Mouse (Mus musculus) Muller cell, postnatal 12 days (primary cell): ENCODE data around the gene Sap18.
"Not testable (repeated sequence)": the region's sequence is repeated elsewhere in the genome, so short reads cannot be mapped to it uniquely, and the experiment has no call there.

Experiments used
- DNase-seq: peaks from one replicate; pipeline ENCODE4 v3.0.0-alpha.2; 2015; ENCODE audit errors: inconsistent ontology term

The Sap18 gene

DNA sequence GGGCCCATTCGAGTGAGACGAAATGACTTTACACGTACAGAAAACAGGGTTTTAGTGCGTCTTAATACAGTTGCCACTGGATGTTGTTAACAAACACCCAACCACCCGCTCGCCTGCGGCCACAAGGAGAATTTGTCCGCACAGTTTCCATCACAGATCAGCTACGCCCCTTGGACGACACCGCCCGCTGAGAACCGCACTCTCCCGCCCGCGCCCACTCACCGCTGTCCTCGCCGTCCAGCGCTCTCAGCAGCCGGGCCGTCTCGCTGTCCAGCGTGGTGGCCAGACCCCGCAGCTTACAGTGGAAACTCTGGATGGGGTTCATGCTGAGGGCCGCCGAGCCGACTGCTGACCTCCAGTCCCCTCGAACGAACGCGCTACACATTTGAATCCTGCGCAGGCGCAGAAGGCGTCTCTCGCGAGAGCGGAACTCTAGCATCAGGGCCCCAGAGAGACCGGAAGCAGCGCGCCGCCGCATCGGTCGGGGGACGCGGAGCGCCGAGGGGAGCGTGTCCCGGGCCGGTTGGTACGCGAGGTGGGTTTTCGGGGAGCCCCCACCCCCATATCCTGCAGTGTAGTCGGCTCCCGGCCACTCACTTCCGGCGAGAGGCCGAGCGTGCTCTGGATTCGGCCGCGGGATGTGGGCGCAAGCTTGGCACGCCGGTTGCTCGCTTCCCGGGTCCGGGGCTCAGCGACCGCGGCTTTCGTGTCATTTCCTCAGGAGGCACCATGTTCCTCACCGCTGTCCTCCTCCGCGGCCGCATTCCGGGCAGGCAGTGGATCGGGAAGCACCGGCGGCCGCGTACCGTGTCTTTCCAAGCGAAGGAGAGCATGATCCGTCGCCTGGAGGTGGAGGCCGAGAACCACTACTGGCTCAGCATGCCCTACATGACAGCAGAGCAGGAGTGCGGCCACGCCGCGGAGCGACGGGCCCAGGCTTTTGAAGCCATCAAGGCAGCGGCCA is 28.1 kb downstream of the Sap18 start, which contains the start of the genes Ska3 and Mrpl57:
Gene Ska3, minus strand, starts transcription at position 398 of the 964 bp plus-strand sequence.
Gene Mrpl57, plus strand, starts transcription at position 447 of the 964 bp plus-strand sequence.
- peak; percentile 94 for DNase-seq

DNA sequence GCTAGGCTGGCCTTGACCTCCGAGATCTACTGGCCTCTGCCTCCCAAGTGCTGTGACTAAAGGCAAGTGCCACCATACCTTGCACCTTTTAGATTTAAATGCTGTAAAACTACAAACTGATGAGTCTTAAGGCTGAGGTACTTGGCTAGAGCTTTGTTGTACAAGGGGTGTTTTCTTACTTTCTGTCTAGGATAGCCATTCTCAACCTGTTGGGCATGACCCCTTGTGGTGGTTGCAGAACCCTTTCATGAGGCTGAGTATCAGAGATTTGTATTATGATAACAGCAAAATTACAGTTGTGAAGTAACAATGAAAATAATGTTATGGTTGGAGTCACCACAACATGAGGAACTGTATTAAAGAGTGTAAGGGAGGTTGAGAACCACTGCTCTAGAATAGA is 29.3 kb downstream of the Sap18 start:
- no peak for DNase-seq

DNA sequence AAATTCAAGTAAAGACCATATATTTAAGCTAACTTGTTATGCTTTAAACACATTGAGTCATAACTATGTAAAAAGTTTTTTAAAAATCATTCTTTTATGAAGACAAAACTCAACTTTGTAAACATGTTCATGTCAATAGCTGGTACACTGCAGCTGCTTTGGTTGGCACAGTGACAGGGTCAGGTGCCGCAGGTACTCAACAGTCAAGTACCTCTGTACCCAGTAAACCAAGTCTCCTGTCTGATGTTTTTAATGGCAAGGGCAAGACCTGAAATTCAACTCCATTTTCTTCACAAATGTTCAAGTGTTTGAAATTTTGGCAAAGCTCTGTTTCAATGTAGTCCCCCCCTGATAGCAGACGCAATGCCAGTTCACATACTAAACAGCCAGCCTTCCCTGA is 35.5 kb downstream of the Sap18 start:
- DNase-seq: no peak

DNA sequence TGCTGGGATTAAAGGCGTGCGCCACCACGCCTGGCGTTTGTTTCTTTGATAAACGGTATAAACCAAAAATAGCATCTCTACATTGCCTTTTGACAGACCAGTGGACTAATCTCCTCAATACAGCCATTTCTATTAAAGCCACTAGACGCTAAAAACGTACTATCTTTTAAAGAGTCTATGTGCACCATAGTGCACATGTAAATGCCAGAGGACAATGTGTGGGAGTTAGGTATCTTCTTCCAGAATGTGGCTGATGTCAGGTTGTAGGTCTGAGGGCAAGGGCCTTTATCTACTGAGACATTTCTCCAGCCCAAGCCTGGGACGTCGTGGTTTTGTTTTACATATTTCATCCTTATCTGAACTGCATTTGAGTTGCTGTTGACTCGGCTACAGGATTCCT is 37.2 kb downstream of the Sap18 start:
- DNase-seq: no peak

DNA sequence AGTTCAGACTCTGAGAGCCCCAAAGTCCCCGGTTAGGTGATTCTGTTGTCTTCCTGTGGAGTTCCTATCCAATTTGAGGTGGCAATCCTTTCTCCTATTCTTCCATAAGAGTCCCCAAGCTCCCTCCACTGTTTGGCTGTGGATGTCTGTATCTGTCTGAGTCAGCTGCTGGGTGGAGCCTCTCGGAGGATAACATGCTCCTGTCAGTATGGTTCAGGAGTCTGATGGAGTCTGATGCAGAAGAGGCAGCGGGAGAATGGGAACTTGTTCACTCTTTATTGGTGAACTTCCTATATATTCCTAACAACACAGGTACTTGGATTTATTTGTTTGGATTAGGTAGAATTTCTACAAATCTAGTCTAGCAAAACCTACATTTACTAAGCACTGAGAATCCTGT is 46.6 kb downstream of the Sap18 start:
- no peak for DNase-seq

DNA sequence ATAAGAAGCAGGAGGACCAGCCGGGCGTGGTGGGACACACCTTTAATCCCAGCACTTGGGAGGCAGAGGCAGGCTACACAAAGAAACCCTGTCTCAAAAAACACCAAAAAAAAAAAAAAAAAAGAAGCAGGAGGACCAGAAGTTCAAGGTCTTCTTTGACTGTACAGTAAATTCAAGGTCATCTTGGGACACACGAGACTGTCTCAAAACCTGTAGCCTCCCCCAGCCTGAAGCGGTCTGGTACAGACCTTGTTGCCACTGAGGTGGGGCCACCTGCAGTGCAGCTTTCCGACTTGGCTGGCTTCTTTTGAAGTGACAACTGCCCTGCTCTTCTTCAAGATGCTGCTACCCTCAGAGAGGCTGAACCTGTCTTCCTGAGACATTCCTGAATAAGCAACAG is 50.1 kb downstream of the Sap18 start:
- DNase-seq: not testable (repeated sequence)

DNA sequence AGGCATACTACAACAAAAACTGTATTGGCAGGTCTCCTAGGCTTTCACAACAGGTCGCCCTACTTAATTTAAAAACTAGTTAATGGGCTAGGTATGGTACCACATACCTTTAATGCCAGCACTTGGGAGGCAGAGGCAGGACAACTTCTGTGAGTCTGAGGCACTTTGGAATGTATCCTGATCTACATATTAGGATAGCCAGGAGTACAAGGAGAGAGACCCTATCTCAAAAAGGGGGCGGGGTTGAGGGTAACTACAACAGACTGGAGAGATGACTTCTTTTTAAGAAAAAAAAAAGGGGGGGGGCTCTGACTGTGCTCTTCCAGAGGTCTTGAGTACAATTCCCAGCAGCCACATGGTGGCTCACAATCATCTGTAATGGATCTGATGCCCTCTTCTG is 50.7 kb downstream of the Sap18 start:
- no peak for DNase-seq

DNA sequence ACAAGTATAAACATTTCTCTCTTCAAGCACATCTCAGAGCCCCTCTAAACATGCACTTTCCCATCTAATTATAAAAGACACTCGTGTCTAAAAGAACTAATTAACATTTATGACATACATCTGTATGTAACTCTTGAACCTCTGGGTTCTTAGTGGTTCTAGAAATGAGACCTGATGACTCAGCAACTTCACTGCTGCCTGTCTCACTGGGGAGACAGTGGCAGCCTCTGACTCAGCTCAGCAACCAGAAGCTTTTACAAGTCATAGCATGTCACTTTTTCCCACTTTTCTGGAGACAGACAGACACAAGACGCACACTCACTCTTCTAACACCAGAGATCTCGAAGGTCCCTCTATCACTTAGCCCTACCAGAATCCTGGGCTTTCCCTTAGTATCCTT is 52.4 kb downstream of the Sap18 start:
- peak; percentile 25 for DNase-seq

DNA sequence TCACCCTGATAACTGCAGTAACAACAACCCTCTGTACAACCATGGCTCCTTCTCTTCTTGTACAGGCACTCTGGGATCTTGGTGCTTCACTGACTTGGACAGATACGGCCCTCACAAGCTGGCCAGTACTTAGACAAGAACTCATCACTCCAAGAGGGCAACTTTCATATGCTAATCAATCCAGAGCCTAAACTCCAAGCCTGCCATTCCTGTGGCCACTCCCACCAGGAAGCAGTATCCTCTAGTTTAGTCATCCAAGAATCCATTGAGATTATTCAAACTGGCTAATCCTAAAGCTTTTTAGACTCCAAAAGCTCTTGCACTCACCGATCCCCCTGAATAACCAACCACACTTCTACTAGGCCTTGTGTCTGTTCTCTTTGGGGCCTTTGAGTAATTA is 55.0 kb downstream of the Sap18 start:
- DNase-seq: no peak

DNA sequence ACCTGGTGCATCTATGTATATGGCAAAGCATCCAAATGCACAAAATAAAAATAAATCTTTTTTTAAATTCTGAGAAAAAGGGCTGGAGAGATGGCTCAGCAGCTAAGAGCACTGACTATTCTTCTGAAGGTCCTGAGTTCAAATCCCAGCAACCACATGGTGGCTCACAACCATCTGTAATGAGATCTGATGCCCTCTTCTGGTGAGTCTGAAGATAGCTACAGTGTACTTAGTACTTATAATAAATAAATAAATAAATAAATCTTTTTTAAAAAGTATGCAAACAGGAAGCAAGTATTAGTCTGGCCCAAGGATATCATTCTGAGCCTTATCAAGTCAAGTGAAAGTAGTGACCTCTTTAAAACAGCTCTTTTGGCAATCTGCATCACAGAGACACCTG is 58.1 kb downstream of the Sap18 start:
- DNase-seq: not testable (repeated sequence)
